Mouse (Mus musculus) left cerebral cortex, adult 8-10 months (tissue): ENCODE data around the gene Bard1. TPM values are rescaled to one million over a fixed set of nuclear protein-coding genes. Genes with fewer than 3 reads are reported as not detected.

ENCODE experiments used
- DNase-seq, 2 experiments: peaks; one replicate each; pipeline ENCODE4 v3.0.0; 2022; ENCODE audit warnings: low spot score in 2 of 2
- total RNA-seq, 4 experiments: library from RNA; stranded (reverse); gene quantifications; 2 replicates each; pipeline ENCODE4 v1.2.4; 2022

The Bard1 gene
- total RNA-seq, 4 experiments from 2014 or later: 0.42 to 0.75 (median 0.47) TPM

DNA sequence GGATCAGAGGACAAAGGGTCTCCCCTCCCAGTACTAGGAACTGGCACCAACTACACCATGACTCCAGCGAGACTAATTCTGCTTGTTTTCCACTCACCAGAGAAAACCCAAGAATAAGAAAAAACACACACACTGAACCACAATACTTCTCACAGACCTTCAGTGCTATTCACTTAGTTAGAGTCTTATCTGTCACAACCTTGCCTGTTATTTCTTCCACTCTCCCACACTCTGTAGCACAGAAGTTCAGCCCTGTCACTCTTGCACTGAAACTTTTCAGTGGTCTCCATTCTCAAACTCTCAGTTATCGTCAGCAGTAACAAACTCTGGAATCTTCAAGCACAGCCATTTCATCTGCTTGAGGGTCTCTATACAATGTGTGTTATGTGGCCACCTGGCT lies 50.2 kb downstream of the Bard1 start:
- no peak for DNase-seq

DNA sequence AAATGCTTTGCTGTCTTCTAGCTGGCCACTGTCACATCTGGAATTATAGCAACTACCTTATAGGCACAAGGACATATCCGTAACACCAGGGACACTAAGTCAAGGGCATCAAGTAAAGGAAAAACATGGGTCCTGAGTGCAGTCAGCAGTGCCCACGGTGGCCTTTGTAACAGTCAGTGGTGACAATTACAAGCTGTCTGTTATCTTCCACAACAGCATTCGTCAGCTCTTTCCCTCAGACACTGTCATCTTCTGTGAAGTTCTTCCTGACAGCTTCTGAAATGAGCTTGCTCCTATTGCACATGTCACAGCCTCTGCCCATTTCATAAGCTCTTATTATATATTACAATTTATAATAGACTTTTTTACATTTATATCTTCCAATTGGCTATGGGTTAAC lies 50.7 kb downstream of the Bard1 start:
- DNase-seq: no peak

DNA sequence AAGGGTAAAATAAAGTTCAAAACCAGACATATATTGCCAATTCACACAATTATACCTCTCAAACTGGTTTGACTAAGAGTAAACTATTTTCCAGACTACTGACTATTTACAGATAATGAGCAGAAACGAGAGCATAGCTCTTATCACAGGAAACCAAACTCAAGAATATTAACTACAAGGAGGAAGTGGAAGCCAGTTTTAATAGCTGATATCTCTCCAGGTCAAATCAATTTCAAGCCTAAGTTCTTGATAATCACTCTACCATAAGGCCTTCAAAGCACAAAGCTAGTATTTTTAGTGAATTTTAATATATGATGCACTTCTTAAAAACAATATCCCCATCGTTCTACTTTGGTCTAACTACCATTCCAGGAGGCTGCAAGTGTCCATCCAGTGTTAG lies 57.8 kb downstream of the Bard1 start:
- DNase-seq: no peak

DNA sequence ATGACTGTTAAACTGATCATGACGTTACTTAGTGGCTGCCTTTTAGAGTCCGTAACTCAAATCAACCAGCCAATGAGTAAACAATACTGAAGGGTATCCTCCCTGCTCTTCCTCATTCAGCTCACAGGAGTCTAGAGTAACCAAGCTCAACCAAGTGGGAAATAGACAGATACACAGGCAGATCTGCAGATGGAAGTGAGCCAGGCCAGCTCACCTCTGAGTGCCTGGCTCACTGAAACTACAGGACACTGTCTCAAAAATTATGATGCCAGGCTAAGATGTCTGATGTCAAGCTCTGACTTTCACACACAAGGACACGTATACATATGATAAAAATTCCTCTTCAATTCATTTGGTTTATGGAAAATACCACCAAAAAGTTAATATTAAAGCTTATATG lies 59.0 kb downstream of the Bard1 start:
- no peak for DNase-seq

DNA sequence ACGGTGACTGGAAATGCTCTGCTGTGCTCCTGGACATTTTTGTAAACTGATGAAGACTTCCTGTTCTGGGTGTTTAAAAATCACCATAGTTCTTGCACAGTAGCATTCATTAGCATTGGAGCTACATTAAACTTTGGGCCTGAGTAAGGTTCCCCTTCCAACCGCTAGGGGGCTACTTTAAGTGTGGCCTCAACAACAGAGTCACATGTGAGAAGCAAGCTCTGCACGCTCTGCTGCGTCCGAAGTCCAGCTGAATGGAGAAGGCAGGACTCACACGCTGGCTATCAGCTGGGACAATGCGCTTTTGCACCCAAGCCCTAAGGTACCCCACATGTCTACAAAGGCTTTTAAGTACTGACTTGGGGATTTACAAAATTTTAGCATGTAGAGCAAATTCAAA lies 65.9 kb downstream of the Bard1 start:
- DNase-seq: no peak

DNA sequence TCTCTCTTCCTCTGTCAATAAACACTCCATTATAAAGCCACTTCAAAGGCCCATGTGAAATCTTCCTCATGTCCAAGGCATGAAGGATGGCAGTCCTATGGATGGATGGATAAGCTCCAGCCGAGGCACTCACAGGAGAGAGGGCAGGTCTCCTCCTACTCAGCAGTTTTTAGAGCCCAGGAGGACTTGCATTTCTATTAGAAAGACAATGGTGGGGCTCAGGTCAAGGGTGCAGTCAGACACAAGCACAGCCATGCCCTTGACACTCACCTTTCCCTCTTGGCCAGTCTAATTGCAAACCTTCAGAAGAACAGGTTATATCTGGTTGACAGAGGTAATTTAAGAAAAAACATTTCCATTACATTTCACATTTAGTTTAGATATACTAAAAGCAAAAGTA lies 67.4 kb downstream of the Bard1 start:
- DNase-seq: no peak

DNA sequence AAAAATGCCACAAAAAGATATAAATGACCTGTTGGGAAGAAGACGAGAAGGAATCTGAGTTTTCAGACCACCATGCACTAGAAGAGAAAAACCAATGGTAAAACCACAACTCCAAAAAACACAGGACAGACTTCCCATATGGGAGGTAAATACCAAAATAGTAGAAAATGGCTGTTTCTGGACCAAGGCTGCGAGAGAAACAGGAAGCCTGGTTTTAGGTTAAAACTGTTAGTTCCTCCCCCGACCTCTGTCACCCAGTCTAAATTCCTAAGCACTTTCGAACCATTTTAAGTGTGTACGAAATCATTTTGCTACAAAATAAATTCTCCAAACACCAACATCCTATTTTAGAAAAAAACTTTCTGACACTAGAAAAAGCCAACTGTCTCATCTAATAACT lies 80.2 kb downstream of the Bard1 start:
- DNase-seq: no peak

DNA sequence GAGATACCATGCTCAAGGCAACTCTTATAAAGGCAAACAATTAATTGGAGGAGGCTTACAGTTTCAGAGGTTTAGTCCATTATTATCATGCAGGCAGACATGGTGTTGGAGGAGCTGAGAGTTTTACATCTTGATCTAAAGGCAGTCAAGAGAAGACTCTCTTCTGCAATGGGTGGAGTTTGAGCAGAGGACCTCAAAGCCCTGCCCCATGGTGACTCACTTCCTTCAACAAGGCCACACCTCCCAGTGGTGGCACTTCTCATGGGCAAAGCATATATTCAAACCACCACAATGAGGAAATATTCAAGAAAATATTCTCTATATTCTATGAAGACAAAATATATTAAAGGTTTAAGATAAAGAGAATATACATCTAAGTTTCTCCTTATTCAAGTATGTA lies 88.6 kb downstream of the Bard1 start:
- DNase-seq: no peak

DNA sequence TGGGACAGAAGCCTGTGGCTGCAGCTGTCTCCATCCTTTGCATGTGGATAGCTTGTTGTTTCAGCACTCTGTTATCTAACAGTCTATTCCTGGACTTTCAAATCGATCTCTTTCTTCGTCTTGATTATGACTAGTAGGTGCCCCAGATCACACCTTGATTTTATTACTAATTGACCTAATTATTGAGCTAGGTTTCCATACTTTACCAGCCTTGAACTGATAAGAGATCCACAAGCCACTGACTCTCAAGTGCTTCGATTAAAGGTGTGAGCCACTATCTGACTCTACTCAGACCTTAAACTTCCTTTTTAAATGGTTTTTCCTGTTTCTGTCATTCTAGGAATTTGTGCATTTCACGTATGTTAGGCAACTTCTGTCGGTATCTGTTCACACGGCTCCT lies 96.9 kb downstream of the Bard1 start:
- no peak for DNase-seq

DNA sequence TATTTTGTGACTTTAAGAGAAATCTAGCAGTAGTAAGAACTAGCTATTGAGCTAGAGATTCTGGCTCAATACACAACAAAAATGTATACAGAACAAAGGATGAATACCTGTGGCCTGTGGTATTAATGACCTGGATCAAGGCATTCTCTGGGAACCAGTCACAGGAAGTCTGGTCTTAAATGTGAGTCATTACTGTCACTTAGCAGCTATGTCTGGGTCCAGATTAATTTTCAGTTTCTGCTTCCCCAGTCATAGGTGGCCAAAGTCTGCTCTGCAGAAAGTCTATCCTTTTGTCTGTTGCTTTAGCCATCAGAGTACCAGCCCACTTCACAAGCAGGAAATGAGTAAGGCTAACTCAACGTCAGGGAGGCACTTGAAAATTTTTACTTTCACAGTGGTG lies 98.8 kb downstream of the Bard1 start:
- DNase-seq: no peak

DNA sequence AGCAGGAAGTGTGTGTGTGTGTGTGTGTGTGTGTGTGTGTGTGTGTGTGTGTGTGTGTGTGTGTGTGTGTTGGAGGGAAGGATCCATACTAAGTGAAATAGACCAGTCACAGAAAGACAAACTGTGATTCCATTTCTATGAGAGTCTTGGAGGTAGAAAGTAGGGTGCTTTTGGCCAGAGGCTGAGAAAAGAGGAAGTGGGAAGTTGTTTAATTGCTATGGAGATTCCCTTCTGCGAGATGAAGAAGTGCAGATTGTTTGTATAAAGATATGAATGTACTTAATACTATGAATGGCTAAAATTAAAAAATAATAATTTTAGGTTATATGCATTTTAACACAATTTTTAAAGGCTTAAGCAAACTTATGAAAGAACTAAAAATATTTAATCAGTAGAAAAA lies 99.2 kb downstream of the Bard1 start:
- no peak for DNase-seq

DNA sequence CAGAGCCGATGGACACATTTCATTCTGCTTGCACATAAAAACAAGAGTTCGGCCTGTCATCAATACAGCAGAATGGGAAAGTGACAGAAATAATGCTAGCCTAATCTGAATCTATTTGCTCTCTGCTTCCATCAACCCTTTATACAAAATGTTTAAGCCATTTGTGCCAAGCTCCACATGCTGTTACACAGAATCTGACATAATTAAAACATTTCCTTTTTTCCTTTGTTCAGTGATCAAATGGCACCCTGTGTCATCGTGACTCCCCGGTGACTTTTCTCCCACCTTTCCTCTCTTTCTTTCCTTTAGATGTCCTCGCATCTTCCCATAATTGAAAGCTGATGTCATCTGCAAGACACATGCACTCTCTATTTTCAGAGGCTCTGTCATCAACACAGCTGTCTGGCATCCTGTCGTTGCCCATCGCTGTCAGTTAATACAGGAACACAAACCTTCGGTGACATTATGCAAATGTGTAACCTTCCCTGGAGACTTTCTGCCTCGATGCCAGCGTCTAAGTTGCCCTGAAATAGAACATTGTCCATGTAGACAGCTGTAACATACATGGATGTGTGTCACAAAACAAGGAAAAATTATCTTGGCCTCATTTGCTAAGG lies 105.5 kb downstream of the Bard1 start:
- no peak for DNase-seq

DNA sequence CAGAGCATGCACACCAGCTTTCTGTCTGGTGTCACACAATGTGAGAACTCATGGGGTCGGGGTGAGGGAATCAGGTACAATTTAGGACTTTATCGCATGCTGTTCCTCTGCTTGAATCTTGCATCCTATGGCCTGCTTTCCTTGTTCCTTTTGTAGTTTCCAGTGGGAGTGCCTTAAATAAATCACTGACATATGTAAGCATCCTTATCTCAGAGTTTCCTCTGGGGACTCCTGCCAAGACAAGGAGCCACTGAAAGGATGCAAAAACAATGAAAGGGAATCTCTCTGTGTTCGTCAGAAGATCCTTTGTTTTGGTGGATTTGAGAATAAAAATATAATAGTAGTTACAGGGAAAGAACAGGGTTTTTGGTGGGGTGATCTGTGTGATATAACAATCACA lies 106.2 kb downstream of the Bard1 start:
- DNase-seq: no peak
